Mouse (Mus musculus): ENCODE data around the gene Cyp2d11.
"Not testable (repeated sequence)": the region's sequence is repeated elsewhere in the genome, so short reads cannot be mapped to it uniquely, and the experiment has no call there.

DNA sequence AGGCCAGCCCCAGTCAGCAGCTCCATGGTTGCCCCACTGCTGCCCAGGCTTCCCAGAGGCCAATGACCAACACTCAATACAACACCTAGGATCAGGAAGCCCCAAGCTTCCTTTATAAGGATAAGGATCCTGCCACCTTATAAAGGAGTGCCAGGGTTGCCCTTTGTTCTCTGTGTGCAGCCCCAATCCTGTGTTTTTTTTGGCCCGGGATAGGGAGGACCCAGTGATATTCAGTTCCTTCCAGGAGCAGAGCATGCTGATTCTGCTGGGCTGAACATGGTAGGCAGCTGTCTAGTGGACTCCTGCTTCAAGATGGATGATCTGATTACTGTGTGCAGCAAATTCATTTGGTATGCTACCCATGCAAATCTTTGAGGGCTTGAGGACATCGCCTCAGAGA lies at the start of gene Cyp2d11:
- not testable (repeated sequence) for TF ChIP-seq CTCF (conservative IDR thresholded peaks at IDR 0.05; ENCODE audit: low read length); NANOG (IDR thresholded peaks at IDR 0.05; ENCODE audit: borderline replicate concordance, low read length); POU5F1 (IDR thresholded peaks at IDR 0.05; ENCODE audit: borderline replicate concordance, low read length)
